8 mouse cellular contexts compared by ENCODE assay signal in the genomic region with DNA sequence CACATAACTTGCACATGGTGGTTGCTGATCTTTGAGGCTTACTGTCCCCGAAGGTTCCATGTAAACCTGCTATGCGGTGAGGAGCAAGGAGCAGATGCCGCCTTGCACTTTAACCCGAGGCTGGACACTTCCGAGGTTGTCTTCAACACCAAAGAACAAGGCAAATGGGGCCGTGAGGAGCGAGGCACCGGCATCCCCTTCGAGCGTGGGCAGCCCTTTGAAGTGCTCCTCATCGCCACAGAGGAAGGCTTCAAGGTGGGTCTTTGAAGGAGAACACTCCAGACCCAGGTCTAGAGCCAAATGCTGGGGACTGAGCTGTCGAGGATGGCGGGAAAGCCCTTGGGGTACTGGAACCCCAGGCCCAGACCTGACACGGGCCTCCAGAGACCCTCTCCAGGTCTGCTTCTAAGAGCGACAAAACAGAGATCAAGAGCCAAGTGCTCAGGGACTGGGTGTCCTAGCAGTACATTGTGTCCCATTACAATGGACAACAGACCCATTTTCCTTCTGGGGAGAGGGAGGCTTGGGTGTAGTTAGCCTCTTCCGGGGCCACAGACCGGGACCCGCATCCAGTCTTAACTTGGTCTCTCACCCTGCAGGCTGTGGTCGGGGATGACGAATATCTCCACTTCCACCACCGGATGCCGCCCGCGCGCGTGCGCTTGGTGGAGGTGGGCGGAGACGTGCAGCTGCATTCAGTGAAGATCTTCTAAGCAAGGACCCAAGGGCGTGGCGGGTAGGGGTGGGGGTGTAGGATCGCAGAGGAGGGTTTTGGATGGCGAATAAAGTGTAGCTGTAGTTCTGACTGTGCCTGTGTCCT. TPM values are rescaled to one million over a fixed set of nuclear protein-coding genes. Genes with fewer than 3 reads are reported as not detected.
DNase-seq lines count a peak whose midpoint lies in the region; ATAC-seq and TF ChIP-seq lines count a peak whose summit lies in the region.

No protein-coding gene starts in this region.

- peak; percentile 9 for DNase-seq in adipocyte (ENCODE audit: low spot score)
- peak; percentile 88 for DNase-seq in embryonic facial prominence, embryonic 14.5 days (ENCODE audit: low spot score)
- peak; percentile 86 for DNase-seq in heart, adult 8-10 months (ENCODE audit: low spot score)
- peak; percentile 62 to 74 for DNase-seq in kidney, adult 8-10 months
- DNase-seq in spleen, adult 2 months (ENCODE audit: low read depth in 1 of 2, low spot score in 2 of 2), result peak; percentile 85 to 92
- no peak for DNase-seq in cerebellum, adult 11-12 months

- WGBS in embryonic facial prominence, embryonic 14.5 days, result 39% methylated on average over 33 of the region's 33 CpGs
- WGBS in limb, embryonic 12.5 days, result 37% methylated on average over 33 of the region's 33 CpGs
- WGBS in midbrain, embryonic 13.5 days, result 49% methylated on average over 33 of the region's 33 CpGs
- 25% methylated on average over 33 of the region's 33 CpGs for WGBS in spleen, adult 2 months

- peak overlapping the region; percentile 26 for H3K4me3 ChIP-seq in embryonic facial prominence, embryonic 14.5 days (ENCODE audit: low read depth, low read length)
- peak overlapping the region; percentile 20 for H3K4me3 ChIP-seq in limb, embryonic 12.5 days (replicated peaks)
- peak overlapping the region; percentile 20 for H3K4me3 ChIP-seq in midbrain, embryonic 13.5 days (replicated peaks)
- H3K4me3 ChIP-seq in spleen, adult 2 months (ENCODE audit: extremely low read depth, insufficient read depth, insufficient read length), result peak overlapping the region; percentile 49; the same call in 1 of the 2 replicates

- no peaks in the 10 kb centered on the region for H3K27me3 ChIP-seq in embryonic facial prominence, embryonic 14.5 days (replicated peaks; ENCODE audit: control insufficient read depth, insufficient read depth, low read length)
- no peaks in the 10 kb centered on the region for H3K27me3 ChIP-seq in limb, embryonic 12.5 days
- H3K27me3 ChIP-seq in midbrain, embryonic 13.5 days, result no peaks in the 10 kb centered on the region
- no peaks in the 10 kb centered on the region for H3K27me3 ChIP-seq in spleen, adult 2 months (ENCODE audit: control insufficient read depth, insufficient read depth, low read length)

- no peaks in the 10 kb centered on the region for H3K9me3 ChIP-seq in embryonic facial prominence, embryonic 14.5 days (ENCODE audit: control insufficient read depth, low read length)
- peaks cover 4% of the 10 kb centered on the region; the same call in 1 of the 2 replicates for H3K9me3 ChIP-seq in limb, embryonic 12.5 days
- no peaks in the 10 kb centered on the region for H3K9me3 ChIP-seq in midbrain, embryonic 13.5 days

- TF ChIP-seq POLR2A in spleen, adult 2 months (IDR thresholded peaks at IDR 0.05; ENCODE audit: low read depth, low read length), result peak; percentile 69

- peaks cover 15% of the 10 kb centered on the region; the same call in 1 of the 2 replicates for H3K4me1 ChIP-seq in embryonic facial prominence, embryonic 14.5 days (ENCODE audit: control insufficient read depth, insufficient read depth, low read length)
- peaks cover 18% of the 10 kb centered on the region for H3K4me1 ChIP-seq in limb, embryonic 12.5 days (replicated peaks)
- peaks cover 19% of the 10 kb centered on the region for H3K4me1 ChIP-seq in midbrain, embryonic 13.5 days (replicated peaks)
- H3K4me1 ChIP-seq in spleen, adult 2 months (ENCODE audit: control insufficient read depth, insufficient read depth, insufficient read length), result peaks cover 15% of the 10 kb centered on the region; the same call in 1 of the 2 replicates

- peak overlapping the region; percentile 36 for H3K27ac ChIP-seq in embryonic facial prominence, embryonic 14.5 days (replicated peaks; ENCODE audit: low read depth, low read length)
- H3K27ac ChIP-seq in limb, embryonic 12.5 days, result no peak overlapping the region
- H3K27ac ChIP-seq in midbrain, embryonic 13.5 days, result no peak overlapping the region
- H3K27ac ChIP-seq in spleen, adult 2 months (ENCODE audit: insufficient read depth, low read length), result peak overlapping the region; percentile 88

- peak; percentile 80 for ATAC-seq in embryonic facial prominence, embryonic 14.5 days (ENCODE audit: low read depth)
- peak; percentile 52 for ATAC-seq in limb, embryonic 12.5 days (ENCODE audit: insufficient number of reproducible peaks, insufficient read depth, low FRiP score, low TSS enrichment, low read depth)
- ATAC-seq in midbrain, embryonic 13.5 days, result peak; percentile 59

- peak overlapping the region; percentile 52 for H3K4me2 ChIP-seq in embryonic facial prominence, embryonic 14.5 days (ENCODE audit: low read depth, low read length)
- H3K4me2 ChIP-seq in limb, embryonic 12.5 days, result peak overlapping the region; percentile 52
- peak overlapping the region; percentile 49 for H3K4me2 ChIP-seq in midbrain, embryonic 13.5 days (replicated peaks)

- H3K9ac ChIP-seq in embryonic facial prominence, embryonic 14.5 days (ENCODE audit: low read depth, low read length), result peak overlapping the region; percentile 40; the same call in 1 of the 2 replicates
- no peak overlapping the region for H3K9ac ChIP-seq in limb, embryonic 12.5 days (replicated peaks)
- H3K9ac ChIP-seq in midbrain, embryonic 13.5 days (replicated peaks), result peak overlapping the region; percentile 41; the same call in 1 of the 2 replicates

- TF ChIP-seq CTCF in spleen, adult 2 months (IDR thresholded peaks at IDR 0.05; ENCODE audit: extremely low read depth, insufficient read depth, insufficient read length, insufficient replicate concordance), result no peak

- H3K36me3 ChIP-seq in embryonic facial prominence, embryonic 14.5 days (ENCODE audit: control insufficient read depth, insufficient read depth, low read length), result no peaks in the 10 kb centered on the region
- no peaks in the 10 kb centered on the region for H3K36me3 ChIP-seq in limb, embryonic 12.5 days
- H3K36me3 ChIP-seq in midbrain, embryonic 13.5 days, result no peaks in the 10 kb centered on the region
- no peaks in the 10 kb centered on the region for H3K36me3 ChIP-seq in spleen, adult 2 months (ENCODE audit: control insufficient read depth, insufficient read depth, low read length)

RNA-seq across cellular contexts. Expression of a gene that starts 2.0 kb away (rescaled TPM):
- 27.3 and 53.0 TPM in 2 replicates for polyA plus RNA-seq in embryonic facial prominence, embryonic 14.5 days (2014; fragmentation: Nextera tagmentation; extraction: Ambion mirVana)
- 1 to 10 TPM in 1 of 4 experiments, not detected in 3; 1.3 TPM for total RNA-seq in heart, adult 8-10 months (2022)
- polyA plus RNA-seq in limb, embryonic 12.5 days (2016; fragmentation: Nextera tagmentation; extraction: Ambion mirVana), result 3.4 and 4.8 TPM in 2 replicates
- polyA plus RNA-seq in midbrain, embryonic 13.5 days (2015; fragmentation: Nextera tagmentation; extraction: Ambion mirVana), result 8.5 and 9.8 TPM in 2 replicates
- polyA plus RNA-seq in spleen, adult 2 months (2012; rRNA removed), result 0.34 and 0.48 TPM in 2 replicates

RNA-seq across cellular contexts. Expression of a gene that starts 15.5 kb away (rescaled TPM):
- 0.58 and 0.72 TPM in 2 replicates for polyA plus RNA-seq in embryonic facial prominence, embryonic 14.5 days (2014; fragmentation: Nextera tagmentation; extraction: Ambion mirVana)
- total RNA-seq in heart, adult 8-10 months (2022), result under 1 TPM; 0.12 to 0.32 (median 0.23) TPM
- 0.26 and 0.29 TPM in 2 replicates for polyA plus RNA-seq in limb, embryonic 12.5 days (2016; fragmentation: Nextera tagmentation; extraction: Ambion mirVana)
- polyA plus RNA-seq in midbrain, embryonic 13.5 days (2015; fragmentation: Nextera tagmentation; extraction: Ambion mirVana), result 0.62 and 0.70 TPM in 2 replicates
- polyA plus RNA-seq in spleen, adult 2 months (2012; rRNA removed), result 0.13 and 0.14 TPM in 2 replicates

RNA-seq across cellular contexts. Expression of a gene that starts 32.0 kb away (rescaled TPM):
- 3.4 and 4.1 TPM in 2 replicates for polyA plus RNA-seq in embryonic facial prominence, embryonic 14.5 days (2014; fragmentation: Nextera tagmentation; extraction: Ambion mirVana)
- 10 to 100 TPM; 17.3 to 32.1 (median 24.6) TPM for total RNA-seq in heart, adult 8-10 months (2022)
- polyA plus RNA-seq in limb, embryonic 12.5 days (2016; fragmentation: Nextera tagmentation; extraction: Ambion mirVana), result 4.9 and 6.7 TPM in 2 replicates
- polyA plus RNA-seq in midbrain, embryonic 13.5 days (2015; fragmentation: Nextera tagmentation; extraction: Ambion mirVana), result 4.5 and 5.8 TPM in 2 replicates
- 11.6 and 13.3 TPM in 2 replicates for polyA plus RNA-seq in spleen, adult 2 months (2012; rRNA removed)

RNA-seq across cellular contexts. Expression of a gene that starts 40.7 kb away (rescaled TPM):
- 183 and 202 TPM in 2 replicates for polyA plus RNA-seq in embryonic facial prominence, embryonic 14.5 days (2014; fragmentation: Nextera tagmentation; extraction: Ambion mirVana)
- 1,000 to 10,000 TPM; 2,066 to 2,754 (median 2,219) TPM for total RNA-seq in heart, adult 8-10 months (2022)
- polyA plus RNA-seq in limb, embryonic 12.5 days (2016; fragmentation: Nextera tagmentation; extraction: Ambion mirVana), result 111 and 114 TPM in 2 replicates
- polyA plus RNA-seq in midbrain, embryonic 13.5 days (2015; fragmentation: Nextera tagmentation; extraction: Ambion mirVana), result 69.4 and 71.6 TPM in 2 replicates
- polyA plus RNA-seq in spleen, adult 2 months (2012; rRNA removed), result 101 and 108 TPM in 2 replicates

RNA-seq across cellular contexts. Expression of a gene that starts 57.4 kb away (rescaled TPM):
- polyA plus RNA-seq in embryonic facial prominence, embryonic 14.5 days (2014; fragmentation: Nextera tagmentation; extraction: Ambion mirVana), result 180 and 182 TPM in 2 replicates
- total RNA-seq in heart, adult 8-10 months (2022), result 100 to 1,000 TPM; 185 to 230 (median 214) TPM
- 347 and 425 TPM in 2 replicates for polyA plus RNA-seq in limb, embryonic 12.5 days (2016; fragmentation: Nextera tagmentation; extraction: Ambion mirVana)
- polyA plus RNA-seq in midbrain, embryonic 13.5 days (2015; fragmentation: Nextera tagmentation; extraction: Ambion mirVana), result 238 and 239 TPM in 2 replicates
- polyA plus RNA-seq in spleen, adult 2 months (2012; rRNA removed), result 189 and 209 TPM in 2 replicates

Comparison
In these comparisons a context has a peak if more than half of its experiments do, and no peak if none do; other contexts are left out.
1. H3K27ac ChIP-seq: peak in embryonic facial prominence, embryonic 14.5 days (single experiment) and spleen, adult 2 months (single experiment); none in limb, embryonic 12.5 days (single experiment) and midbrain, embryonic 13.5 days (single experiment).
2. Peak in every context shown above with its lines, with median percentiles within 50 percentile points of each other: ATAC-seq, H3K4me2 ChIP-seq and H3K4me3 ChIP-seq.